8 mouse cellular contexts compared by ENCODE assay signal in genomic region chr7:116307871-116308631, GRCm38 (mm10). TPM values are rescaled to one million over a fixed set of nuclear protein-coding genes. Genes with fewer than 3 reads are reported as not detected.
DNase-seq lines count a peak whose midpoint lies in the region; ATAC-seq and TF ChIP-seq lines count a peak whose summit lies in the region.

TSS of gene Plekha7 (minus strand) at chr7:116308376.

- no peaks in the 10 kb centered on the region for H3K27me3 ChIP-seq in MEL (ENCODE audit: control insufficient read depth in 1 of 2, insufficient read depth in 2 of 2, low read length in 2 of 2)
- H3K27me3 ChIP-seq in hindbrain, postnatal 0 days (ENCODE audit: insufficient read depth, low read length): 0 out of 2 replicates have a peak, but pooled peaks cover 6% of the 10 kb centered on the region
- H3K27me3 ChIP-seq in limb, embryonic 10.5 days (ENCODE audit: low read depth, poor library complexity, severe bottlenecking): peaks cover 40% of the 10 kb centered on the region
- H3K27me3 ChIP-seq in midbrain, embryonic 11.5 days (ENCODE audit: control insufficient read depth, insufficient read depth, low read length): no peaks in the 10 kb centered on the region
- peaks cover 6% of the 10 kb centered on the region for H3K27me3 ChIP-seq in splenic B cell, adult 2 months (ENCODE audit: control insufficient read depth, insufficient read depth, low read length, poor library complexity, severe bottlenecking)

- H3K9me3 ChIP-seq in MEL (replicated peaks; ENCODE audit: insufficient read depth, low read length): no peaks in the 10 kb centered on the region
- no peaks in the 10 kb centered on the region for H3K9me3 ChIP-seq in hindbrain, postnatal 0 days (ENCODE audit: low read length)
- no peaks in the 10 kb centered on the region for H3K9me3 ChIP-seq in limb, embryonic 10.5 days (replicated peaks)
- H3K9me3 ChIP-seq in midbrain, embryonic 11.5 days (ENCODE audit: control insufficient read depth, low read length): no peaks in the 10 kb centered on the region

- 0 out of 4 replicates have a peak, but pooled peaks cover 0 to 7% of the 10 kb centered on the region in 2 experiments for H3K4me1 ChIP-seq in MEL (ENCODE audit: control insufficient read depth in 1 of 2, insufficient read depth in 2 of 2, low read length in 2 of 2)
- H3K4me1 ChIP-seq in hindbrain, postnatal 0 days (ENCODE audit: insufficient read depth, low read length): no peaks in the 10 kb centered on the region; the same call in 1 of the 2 replicates
- H3K4me1 ChIP-seq in limb, embryonic 10.5 days: peaks cover 29% of the 10 kb centered on the region
- peaks cover 19% of the 10 kb centered on the region for H3K4me1 ChIP-seq in midbrain, embryonic 11.5 days (ENCODE audit: control insufficient read depth, insufficient read depth, low read length)

- H3K4me2 ChIP-seq in hindbrain, postnatal 0 days (ENCODE audit: low read depth, low read length): peak within 1 kb of the TSS; percentile 100
- peak within 1 kb of the TSS; percentile 79 for H3K4me2 ChIP-seq in midbrain, embryonic 11.5 days

- peak within 1 kb of the TSS; percentile 89 to 97 for H3K4me3 ChIP-seq in MEL (ENCODE audit: control insufficient read depth in 1 of 2, insufficient read depth in 1 of 2, low read depth in 2 of 2, low read length in 2 of 2)
- peak within 1 kb of the TSS; percentile 67 for H3K4me3 ChIP-seq in hindbrain, postnatal 0 days (ENCODE audit: low read length)
- H3K4me3 ChIP-seq in limb, embryonic 10.5 days: peak within 1 kb of the TSS; percentile 79
- H3K4me3 ChIP-seq in midbrain, embryonic 11.5 days (ENCODE audit: low read depth, low read length): peak within 1 kb of the TSS; percentile 75

- WGBS in hindbrain, postnatal 0 days: under 1% methylated on average over 52 of the region's 65 CpGs
- under 1% methylated on average over 64 of the region's 65 CpGs for WGBS in limb, embryonic 10.5 days
- WGBS in midbrain, embryonic 11.5 days: under 1% methylated on average over 61 of the region's 65 CpGs

- 0 out of 4 replicates have a peak, but pooled peaks cover 0 to 2% of the 10 kb centered on the region in 2 experiments for H3K36me3 ChIP-seq in MEL (ENCODE audit: control insufficient read depth in 1 of 2, insufficient read depth in 2 of 2, low read length in 2 of 2)
- H3K36me3 ChIP-seq in hindbrain, postnatal 0 days (ENCODE audit: insufficient read depth, low read length): no peaks in the 10 kb centered on the region
- H3K36me3 ChIP-seq in limb, embryonic 10.5 days: no peaks in the 10 kb centered on the region
- no peaks in the 10 kb centered on the region for H3K36me3 ChIP-seq in midbrain, embryonic 11.5 days (ENCODE audit: control insufficient read depth, insufficient read depth, low read length)
- H3K36me3 ChIP-seq in splenic B cell, adult 2 months (ENCODE audit: control insufficient read depth, insufficient read depth, low read length, poor library complexity, severe bottlenecking): no peaks in the 10 kb centered on the region

- peak within 1 kb of the TSS; percentile 84 for H3K9ac ChIP-seq in MEL (ENCODE audit: control insufficient read depth, low read depth, low read length, poor library complexity, severe bottlenecking)
- peak within 1 kb of the TSS; percentile 53 for H3K9ac ChIP-seq in hindbrain, postnatal 0 days (replicated peaks; ENCODE audit: low read length)
- peak within 1 kb of the TSS; percentile 80 for H3K9ac ChIP-seq in midbrain, embryonic 11.5 days (ENCODE audit: low read length)

- H3K27ac ChIP-seq in MEL (ENCODE audit: control insufficient read depth, low read depth, low read length): peak within 1 kb of the TSS; percentile 47
- H3K27ac ChIP-seq in hindbrain, postnatal 0 days: peak within 1 kb of the TSS; percentile 45; the same call in 1 of the 2 replicates
- peak within 1 kb of the TSS; percentile 56 for H3K27ac ChIP-seq in limb, embryonic 10.5 days
- H3K27ac ChIP-seq in midbrain, embryonic 11.5 days (ENCODE audit: low read depth, low read length): peak within 1 kb of the TSS; percentile 57

- no peak for TF ChIP-seq RAD21 in MEL (IDR thresholded peaks at IDR 0.05; ENCODE audit: low read depth, low read length)

- H3K79me2 ChIP-seq in MEL (ENCODE audit: control insufficient read depth, insufficient read depth, low read length, poor library complexity): peaks cover 4% of the 10 kb centered on the region; the same call in 1 of the 2 replicates

- peak; percentile 33 to 51; a peak in 1 of 4 replicates for TF ChIP-seq POLR2A in MEL (IDR thresholded peaks at IDR 0.05; ENCODE audit: control insufficient read depth in 1 of 2, insufficient read depth in 1 of 2, low read depth in 1 of 2, low read length in 2 of 2, poor library complexity in 1 of 2)

- peak; percentile 87 for DNase-seq in MEL (ENCODE audit: low read depth, low spot score)
- DNase-seq in adrenal gland, postnatal 4 days (ENCODE audit: low spot score in 2 of 2): peak; percentile 31 to 33
- peak; percentile 31 for DNase-seq in fat pad, adult 2 months (ENCODE audit: extremely low read depth, low read depth, low spot score)
- peak; percentile 23 for DNase-seq in hindbrain, postnatal 0 days (ENCODE audit: low spot score)
- DNase-seq in limb, embryonic 10.5 days (ENCODE audit: low spot score): peak; percentile 83
- peak; percentile 97 for DNase-seq in midbrain, embryonic 11.5 days (ENCODE audit: low spot score, missing footprints)
- DNase-seq in splenic B cell, adult 2 months (ENCODE audit: low read depth, low spot score): peak; percentile 53
- DNase-seq in frontal cortex, postnatal 36 days (ENCODE audit: low spot score in 2 of 2): no peak

- no peak for TF ChIP-seq CTCF in MEL (IDR thresholded peaks at IDR 0.05 in 2 of 3, conservative IDR thresholded peaks at IDR 0.05 in 1 of 3; ENCODE audit: control insufficient read depth in 1 of 3, insufficient read depth in 1 of 3, low read depth in 2 of 3, low read length in 3 of 3, poor library complexity in 1 of 3, severe bottlenecking in 1 of 3)
- no peak for TF ChIP-seq CTCF in hindbrain, postnatal 0 days (IDR thresholded peaks at IDR 0.05; ENCODE audit: low read depth)

- peak; percentile 66 for ATAC-seq in hindbrain, postnatal 0 days
- peak; percentile 82 for ATAC-seq in midbrain, embryonic 11.5 days (ENCODE audit: low FRiP score)

- TF ChIP-seq EP300 in MEL (IDR thresholded peaks at IDR 0.05; ENCODE audit: low read depth in 1 of 2, low read length in 2 of 2): no peak

TF ChIP-seq in MEL, 35 proteins besides CTCF, POLR2A, EP300 and RAD21:
- TF ChIP-seq USF1 (IDR thresholded peaks at IDR 0.05; ENCODE audit: low read depth, low read length): peak; percentile 41; the same call in 1 of the 2 replicates
- no peak for TF ChIP-seq MAX (IDR thresholded peaks at IDR 0.05; ENCODE audit: low read length)
- peak; percentile 56; the same call in 1 of the 2 replicates for TF ChIP-seq MAZ (IDR thresholded peaks at IDR 0.05; ENCODE audit: low read depth, low read length)
- no peak; the same call in 1 of the 2 replicates for TF ChIP-seq NELFE (IDR thresholded peaks at IDR 0.05; ENCODE audit: low read depth, low read length)
- 0 out of 2 replicates have a peak, but pooled peaks have one; percentile 34 for TF ChIP-seq HCFC1 (IDR thresholded peaks at IDR 0.05; ENCODE audit: low read depth, low read length)
- no peak for TF ChIP-seq USF2 (IDR thresholded peaks at IDR 0.05; ENCODE audit: borderline replicate concordance in 1 of 2, insufficient read depth in 1 of 2, low read depth in 1 of 2, low read length in 2 of 2)

RNA-seq across cellular contexts. Expression of gene Plekha7, which starts in this region (rescaled TPM):
- total RNA-seq in MEL (2012; rRNA removed): 4.4 and 4.9 TPM in 2 replicates
- 10 to 100 TPM in 1 of 2 experiments, not detected in 1; 14.5 TPM for polyA plus RNA-seq in MEL (2012; ENCODE audit: insufficient read depth in 1 of 2, insufficient read length in 2 of 2, low read depth in 1 of 2, low replicate concordance in 2 of 2, missing spikeins in 1 of 2)
- total RNA-seq in adrenal gland, postnatal 4 days (2021): 10 to 100 TPM; 19.0 to 24.8 TPM
- 17.7 and 22.8 TPM in 2 replicates for total RNA-seq in hindbrain, postnatal 0 days (2014; rRNA removed)
- 7.6 and 7.9 TPM in 2 replicates for polyA plus RNA-seq in hindbrain, postnatal 0 days (2015; fragmentation: Nextera tagmentation; extraction: Ambion mirVana)
- 5.8 and 6.9 TPM in 2 replicates for polyA plus RNA-seq in limb, embryonic 10.5 days (2016; fragmentation: Nextera tagmentation; extraction: Ambion mirVana)
- polyA plus RNA-seq in midbrain, embryonic 11.5 days (2014; fragmentation: Nextera tagmentation; extraction: Ambion mirVana): 10.4 and 10.5 TPM in 2 replicates

Comparison
In these comparisons a context has a peak if more than half of its experiments do, and no peak if none do; other contexts are left out.
1. DNase-seq: peak in MEL (single experiment), adrenal gland, postnatal 4 days (2 of 2), fat pad, adult 2 months (single experiment), hindbrain, postnatal 0 days (single experiment), limb, embryonic 10.5 days (single experiment), midbrain, embryonic 11.5 days (single experiment) and splenic B cell, adult 2 months (single experiment); none in frontal cortex, postnatal 36 days (0 of 2).
2. Peak in every context shown above with its lines, with median percentiles within 50 percentile points of each other: H3K27ac ChIP-seq, H3K4me3 ChIP-seq and H3K9ac ChIP-seq.